12 mouse cellular contexts compared by ENCODE assay signal in genomic region chr1:64364095-64364494, GRCm38 (mm10).
"Had no signal": no experiment of that assay in that cellular context is flagged by ENCODE, and none has a peak within 500 bp of the region (broad histone marks: within the 10 kb centered on the region; RNA-seq: fewer than 3 reads in every experiment).

No protein-coding gene starts in this region.

- DNase-seq: retina, postnatal 1 day; right cerebral cortex, adult 18-20 months; right cerebral cortex, postnatal 14 days; right cerebral cortex, postnatal 25 days; right cerebral cortex, postnatal 4 days; spleen, adult 18-20 months; thymus, adult 18-20 months; thymus, adult 2 months; thymus, postnatal 14 days; thymus, postnatal 25 days; thymus, postnatal 36 days; thymus, postnatal 4 days had no signal
